Mouse (Mus musculus) granulocyte monocyte progenitor cell, adult 5-6 weeks (primary cell): Measurements from ENCODE around the gene Arhgap9. TPM values are rescaled to one million over a fixed set of nuclear protein-coding genes. Genes with fewer than 3 reads are reported as not detected.
"Not testable (repeated sequence)": the region's sequence is repeated elsewhere in the genome, so short reads cannot be mapped to it uniquely, and the experiment has no call there.

Source experiments
- ATAC-seq: replicated peaks from 2 replicates; pipeline ENCODE4 v1.8.0; 2016; ENCODE audit warnings: mild to moderate bottlenecking, moderate TSS enrichment, inconsistent platforms; ENCODE audit not compliant: poor library complexity, severe bottlenecking
- total RNA-seq, 2 experiments: library from RNA; stranded (forward) in 1 of 2; stranded (reverse) in 1 of 2; fragments of 200-712, 200-1000 nt in 1 of 2; fragments of >200 nt in 1 of 2; fragmentation: Nextera tagmentation in 1 of 2; gene quantifications; 2 replicates each; pipeline ENCODE4 v1.2.3; 2014 to 2017

Arhgap9 gene
- total RNA-seq, 2 experiments from 2014 or later, result 51.8 to 53.1 TPM

DNA sequence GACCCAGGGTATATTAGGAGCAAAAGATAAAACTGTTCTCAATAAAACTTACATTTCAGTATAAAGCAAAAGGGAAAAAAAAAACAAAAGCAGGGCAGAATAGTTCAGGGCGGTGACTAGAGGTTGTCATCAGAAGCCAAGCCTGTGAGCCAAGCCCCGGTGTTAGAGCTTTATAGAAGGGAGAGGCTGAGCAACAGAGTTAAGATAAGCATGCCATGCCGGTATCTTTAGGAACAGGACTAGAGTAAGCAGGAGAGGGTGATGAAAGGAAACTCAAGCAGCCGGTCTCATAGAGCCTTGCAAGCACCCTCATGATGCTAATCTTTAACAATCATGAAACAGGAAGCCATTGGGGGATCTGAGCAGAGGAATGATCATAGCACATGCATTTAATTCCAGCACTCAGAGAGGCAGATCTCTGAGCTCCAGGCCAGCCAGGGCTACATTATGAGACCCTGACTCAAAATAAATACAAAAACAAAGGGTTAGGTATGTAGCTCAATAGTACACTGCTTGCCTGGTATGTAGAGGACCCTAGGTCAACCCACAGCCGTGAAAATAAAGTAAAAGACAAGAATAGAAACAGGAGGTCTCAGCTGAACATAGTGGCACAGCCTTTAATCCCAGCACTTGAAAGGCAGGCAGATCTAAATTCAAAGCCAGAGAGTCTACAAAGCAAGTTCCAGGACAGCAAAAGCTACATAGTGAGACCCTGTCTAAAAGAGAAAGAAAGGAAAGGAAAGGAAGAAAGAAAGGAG, 29.7 kb upstream of the Arhgap9 start:
- ATAC-seq, result no peak

DNA sequence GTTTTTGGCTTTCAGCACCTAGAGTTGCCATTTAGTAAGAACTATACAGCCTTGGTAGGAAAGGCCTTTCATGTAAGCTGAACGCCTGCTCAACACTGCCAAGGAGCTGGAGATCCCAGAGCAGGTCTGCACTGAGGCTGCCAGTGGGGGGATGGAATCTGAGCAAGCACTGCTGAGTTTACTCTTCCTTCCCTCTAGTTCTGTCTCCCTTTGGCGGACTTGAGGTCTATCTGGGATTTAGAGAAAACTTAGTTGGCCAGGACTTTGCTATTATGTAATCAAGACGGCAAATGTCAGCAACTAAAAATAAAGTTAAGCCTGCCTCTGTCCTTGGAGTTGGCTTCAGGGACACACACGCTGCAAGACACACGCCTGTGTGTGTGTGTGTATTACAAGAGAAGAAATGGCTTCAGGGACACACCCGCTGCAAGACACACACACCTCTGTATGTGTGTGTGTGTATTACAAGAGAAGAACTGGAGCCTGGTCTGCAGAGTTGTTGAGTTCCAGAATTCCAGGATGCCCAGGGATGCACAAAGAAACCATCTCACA, 28.7 kb upstream of the Arhgap9 start:
- no peak for ATAC-seq

DNA sequence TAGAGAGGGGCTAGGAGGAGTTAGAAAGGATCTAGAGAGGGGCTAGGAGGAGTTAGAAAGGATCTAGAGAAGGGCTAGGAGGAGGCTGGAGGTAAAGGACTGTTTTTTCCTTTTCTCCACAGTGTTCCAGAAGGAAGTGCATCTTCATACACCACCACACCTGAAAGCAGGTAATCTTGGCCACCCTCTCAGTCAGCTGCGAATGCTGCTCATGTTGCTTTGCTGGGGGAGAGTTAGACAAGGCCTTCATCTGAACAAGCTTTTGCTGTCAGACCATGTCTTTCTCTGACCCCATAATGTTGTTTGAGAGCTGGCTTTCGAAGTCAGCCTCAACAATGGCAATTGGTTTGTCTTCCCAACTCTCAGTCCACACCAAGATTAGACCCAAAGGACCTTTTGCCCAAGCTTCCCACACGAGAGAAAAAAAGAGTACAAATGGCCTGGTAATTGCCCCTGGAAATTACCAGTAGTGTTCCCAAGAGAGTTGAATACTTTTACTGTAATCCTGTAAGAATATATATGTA, 28.1 kb upstream of the Arhgap9 start:
- ATAC-seq, result no peak

DNA sequence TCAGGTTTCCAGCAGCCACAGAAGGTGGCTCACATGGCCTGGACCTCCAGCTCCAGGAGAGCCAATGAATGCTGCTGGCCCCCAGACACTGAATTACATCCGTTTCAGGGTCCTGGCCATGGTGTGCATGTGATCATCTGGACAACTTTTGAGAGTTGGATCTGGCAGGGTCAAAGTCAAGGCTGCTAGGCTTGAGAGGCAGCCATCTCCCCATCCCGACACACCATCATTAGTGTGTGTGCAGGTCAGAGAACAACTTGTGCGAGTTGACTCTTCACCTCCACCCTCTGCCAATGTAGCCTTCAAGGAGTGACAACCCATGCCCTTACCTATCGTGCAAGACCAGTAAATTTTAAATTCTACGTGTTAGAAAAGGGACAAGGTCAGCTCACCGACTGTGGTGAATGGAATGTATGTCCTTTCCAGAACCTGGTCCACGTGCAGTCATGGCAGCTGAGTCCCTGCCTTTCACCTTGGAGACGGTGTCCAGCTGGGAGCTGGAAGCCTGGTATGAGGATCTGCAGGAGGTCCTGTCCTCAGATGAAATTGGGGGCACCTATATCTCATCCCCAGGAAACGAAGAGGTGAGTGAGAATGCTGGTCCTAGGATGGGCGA, 26.8 kb upstream of the Arhgap9 start:
- ATAC-seq, result no peak

DNA sequence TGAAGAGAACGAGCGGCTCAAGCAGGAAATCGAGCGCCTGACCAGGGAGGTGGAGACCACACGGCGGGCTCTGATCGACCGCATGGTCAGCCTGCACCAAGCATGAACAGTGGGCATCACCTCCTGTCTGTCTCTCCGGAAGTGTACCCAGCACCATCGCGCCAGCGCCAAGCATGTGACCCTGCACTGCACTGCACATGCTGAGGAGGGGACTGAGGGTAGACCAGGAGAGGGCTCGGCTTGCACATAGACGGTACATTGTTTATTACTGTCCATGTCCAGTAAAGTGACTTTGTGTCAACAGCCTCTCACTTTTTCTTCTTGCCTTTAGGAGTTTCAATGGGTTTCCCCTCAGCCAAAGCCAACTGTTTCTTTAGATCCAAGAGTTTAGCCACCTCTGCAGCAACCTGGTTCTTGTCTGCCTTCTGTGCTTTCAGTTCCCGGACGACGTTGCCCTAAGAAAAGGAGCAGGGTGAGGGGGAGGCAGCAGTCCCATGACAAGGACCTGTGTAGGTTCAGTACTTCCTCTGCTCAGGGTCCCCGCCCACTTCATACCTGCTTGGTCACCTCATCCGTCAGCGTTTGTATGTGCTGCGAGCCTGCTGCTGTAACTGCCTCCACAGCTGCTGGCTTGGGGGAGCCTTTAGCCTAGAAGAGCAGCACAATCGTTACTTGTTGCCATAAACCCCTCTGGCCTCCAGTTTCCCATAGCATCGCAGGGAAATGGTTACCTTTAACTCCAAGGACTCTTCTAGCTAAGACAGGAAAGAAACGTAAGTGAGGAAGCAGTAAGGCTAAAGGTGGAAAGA, 25.6 kb upstream of the Arhgap9 start:
- ATAC-seq, result no peak

DNA sequence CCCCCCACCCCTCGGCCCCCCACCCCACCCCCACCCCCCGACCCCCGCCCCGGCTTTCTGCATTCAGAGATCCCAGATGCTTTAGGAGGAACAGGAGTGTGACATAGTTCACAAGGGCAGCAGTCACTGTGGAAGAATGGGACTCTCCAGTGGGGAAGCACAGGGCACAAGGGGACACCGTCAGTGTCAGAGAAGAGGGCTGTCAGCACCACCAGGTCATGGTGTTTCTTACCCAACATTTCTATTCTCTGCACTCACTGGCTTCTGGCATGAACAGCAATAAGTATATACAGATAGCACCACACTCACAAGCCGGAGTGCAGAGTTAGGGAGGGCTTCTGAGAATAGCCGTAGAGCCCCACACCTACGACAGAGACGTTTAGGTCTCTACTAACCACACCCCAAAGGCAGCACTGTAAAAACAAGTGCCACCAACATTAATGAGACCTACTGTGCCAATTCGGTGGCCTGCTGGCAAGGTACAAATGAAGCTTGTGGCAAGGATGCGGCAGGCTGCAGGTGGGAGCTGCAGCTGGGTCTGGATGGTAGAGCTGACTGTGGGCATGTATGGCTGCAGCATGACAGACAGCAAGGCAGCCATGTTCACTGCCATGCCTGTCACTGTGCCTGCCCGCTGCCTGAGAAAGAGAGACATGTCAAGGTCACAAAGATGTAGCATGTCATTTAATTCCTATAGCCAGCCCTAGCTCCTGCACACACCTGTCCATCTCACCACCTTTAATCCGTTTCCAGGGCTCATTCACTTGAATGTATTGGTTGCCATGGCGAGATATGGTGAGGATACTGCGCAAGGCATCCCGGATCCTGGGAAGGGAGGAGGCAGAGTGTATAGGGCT, 24.5 kb upstream of the Arhgap9 start:
- no peak for ATAC-seq

DNA sequence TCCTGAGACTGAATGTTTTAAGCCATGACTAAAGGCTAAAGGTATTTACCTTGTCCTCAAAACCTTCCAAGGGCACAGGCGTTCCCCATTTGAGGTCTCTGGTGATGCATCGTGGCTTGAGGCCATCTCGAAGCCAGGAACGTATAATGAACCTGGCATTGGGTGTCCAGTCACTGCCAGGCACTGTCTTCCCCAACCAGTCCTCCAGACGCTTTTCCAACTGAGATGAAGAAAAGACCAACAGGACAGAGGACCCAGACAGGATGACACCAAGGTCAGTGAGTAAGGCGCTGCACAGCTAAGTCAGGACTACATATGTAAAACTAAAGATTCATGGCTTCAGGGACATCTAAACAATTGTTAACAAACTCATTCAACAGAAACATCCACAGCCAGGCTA, 21.4 kb upstream of the Arhgap9 start:
- ATAC-seq, result no peak

DNA sequence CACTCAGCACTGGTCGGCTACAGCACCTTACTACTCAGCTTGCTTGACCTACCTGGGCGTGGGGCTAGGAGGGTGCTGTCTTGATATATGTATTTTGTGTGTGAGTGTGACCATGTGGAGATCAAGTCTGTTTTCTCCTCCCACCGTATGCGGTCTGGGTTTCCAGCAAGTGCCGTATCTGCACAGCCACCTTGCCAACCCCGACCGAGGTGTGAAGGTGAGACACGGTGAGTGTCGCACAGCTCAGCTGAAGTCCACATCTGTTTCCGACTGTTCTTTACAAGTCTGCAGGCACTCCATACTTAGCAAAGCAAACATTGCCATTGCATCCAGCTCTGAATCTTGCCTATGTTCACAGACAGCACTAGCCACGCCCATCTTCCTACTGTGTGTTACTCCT, 18.6 kb upstream of the Arhgap9 start:
- no peak for ATAC-seq

DNA sequence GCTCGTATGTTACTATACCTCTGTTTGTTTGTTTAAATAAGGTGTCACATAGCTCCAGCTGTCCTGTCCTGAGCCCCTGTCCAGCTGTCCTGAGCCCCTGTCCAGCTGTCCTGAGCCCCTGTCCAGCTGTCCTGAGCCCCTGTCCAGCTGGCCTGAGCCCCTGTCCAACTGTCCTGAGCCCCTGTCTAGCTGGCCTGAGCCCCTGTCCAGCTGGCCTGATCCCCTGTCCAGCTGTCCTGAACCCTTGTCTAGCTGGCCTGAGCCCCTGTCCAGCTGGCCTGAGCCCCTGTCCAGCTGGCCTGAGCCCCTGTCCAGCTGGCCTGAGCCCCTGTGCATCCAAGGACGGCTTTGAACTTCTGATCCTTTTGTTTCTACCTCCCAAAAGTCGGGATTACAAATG, 12.6 kb upstream of the Arhgap9 start:
- not testable (repeated sequence) for ATAC-seq

DNA sequence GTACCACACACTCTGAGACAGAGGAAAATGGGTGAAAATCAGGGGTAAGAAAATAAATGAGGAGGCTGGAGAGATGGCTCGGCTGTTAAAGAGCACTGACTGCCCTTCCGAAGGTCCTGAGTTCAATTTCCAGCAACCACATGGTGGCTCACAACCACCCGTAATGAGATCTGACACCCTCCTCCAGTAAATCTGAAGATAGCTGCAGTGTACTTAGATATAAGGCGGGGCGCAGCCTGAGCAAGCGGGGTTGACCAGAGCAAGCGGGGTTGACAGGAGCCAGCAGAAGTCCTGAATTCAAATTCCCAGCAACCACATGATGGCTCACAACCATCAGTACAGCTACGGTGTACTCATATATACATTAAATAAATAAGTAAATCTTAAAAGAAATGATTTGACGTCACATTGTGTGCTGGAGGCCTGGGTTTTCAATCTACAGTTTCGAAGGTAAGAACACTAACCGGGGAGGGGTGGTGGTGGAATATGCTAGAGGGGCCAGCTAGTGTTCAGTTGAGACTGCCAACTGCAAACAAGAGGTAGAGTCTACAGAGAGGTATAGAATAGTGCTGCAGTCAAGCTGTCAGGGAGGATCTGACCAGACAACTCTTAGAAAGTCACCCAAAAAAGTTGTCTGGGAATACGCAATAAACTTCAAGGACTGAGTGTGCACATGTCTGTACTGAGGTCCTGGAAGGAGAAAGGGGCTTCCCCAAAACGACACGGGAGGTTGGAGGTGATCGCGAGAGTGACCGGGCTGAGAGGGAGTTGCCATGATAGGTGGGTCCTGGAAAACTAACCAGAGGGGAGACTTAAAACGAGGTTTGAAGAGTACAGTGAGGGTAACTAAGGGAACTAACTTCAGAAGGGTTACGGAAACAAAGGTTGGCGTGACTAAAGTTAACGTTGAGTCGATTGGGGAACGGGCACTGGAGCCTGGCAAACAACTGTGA, 11.0 kb upstream of the Arhgap9 start:
- ATAC-seq, result peak; percentile 67

DNA sequence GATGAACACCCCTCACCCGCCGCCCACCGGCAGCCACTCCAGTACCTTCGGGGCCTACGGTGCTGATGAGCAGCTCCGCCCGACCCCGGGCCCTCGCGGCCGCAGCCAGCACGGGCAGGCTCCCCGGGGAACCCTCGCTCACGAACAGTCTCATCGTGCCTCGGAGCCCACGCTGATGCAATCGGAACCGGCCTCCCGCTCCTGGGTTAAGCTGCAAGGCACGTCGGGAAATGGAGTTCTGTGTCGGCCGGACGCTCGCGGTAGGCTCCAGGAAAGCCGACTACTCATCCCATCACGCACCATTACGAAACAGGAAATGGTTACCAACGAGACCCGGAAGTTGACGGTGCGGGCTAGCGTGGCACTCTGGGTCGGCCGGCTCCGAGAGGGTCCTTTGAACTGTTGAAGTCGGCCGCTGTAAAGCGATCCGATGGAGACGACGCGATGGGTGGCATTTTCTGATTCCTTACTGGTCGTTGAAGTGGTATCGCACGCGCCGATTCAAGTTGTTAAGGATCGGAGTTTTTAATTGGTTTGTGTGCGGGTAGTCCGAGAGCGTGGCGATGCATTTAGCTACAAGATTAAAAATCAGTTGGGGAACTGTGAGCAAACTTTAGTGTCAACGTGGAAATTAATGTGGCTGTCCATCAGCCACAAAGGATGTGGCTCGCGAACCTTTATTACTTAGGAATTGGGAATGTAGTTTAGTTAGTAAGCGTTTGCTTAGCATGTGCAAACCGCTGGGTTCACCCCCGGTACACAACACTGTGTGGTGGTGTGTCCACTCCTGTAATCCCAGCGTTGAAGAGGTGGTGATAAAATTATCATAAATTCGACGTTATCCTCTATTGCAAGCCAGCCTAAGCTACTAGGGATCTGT, 10.0 kb upstream of the Arhgap9 start, which contains the start of gene Mars:
TSS of gene Mars (minus strand) at position 311 of the 880 bp plus-strand sequence.
- ATAC-seq, result peak; percentile 78

DNA sequence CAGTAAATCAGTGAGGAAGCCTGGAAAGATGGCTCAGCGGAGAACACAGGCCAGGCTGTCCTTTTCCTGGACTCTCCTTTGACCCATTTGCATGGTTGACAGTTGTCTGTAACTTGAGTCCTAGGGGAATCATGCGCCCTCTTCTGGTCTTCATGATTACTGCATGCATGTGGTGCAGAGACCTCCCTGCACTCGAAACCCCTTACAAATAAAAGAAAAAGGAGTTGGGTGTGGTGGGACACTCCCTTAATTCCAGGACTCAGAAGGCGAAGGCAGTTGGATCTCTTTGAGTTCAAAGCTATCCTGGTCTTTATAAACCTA, 9.4 kb upstream of the Arhgap9 start:
- ATAC-seq, result peak; percentile 60

DNA sequence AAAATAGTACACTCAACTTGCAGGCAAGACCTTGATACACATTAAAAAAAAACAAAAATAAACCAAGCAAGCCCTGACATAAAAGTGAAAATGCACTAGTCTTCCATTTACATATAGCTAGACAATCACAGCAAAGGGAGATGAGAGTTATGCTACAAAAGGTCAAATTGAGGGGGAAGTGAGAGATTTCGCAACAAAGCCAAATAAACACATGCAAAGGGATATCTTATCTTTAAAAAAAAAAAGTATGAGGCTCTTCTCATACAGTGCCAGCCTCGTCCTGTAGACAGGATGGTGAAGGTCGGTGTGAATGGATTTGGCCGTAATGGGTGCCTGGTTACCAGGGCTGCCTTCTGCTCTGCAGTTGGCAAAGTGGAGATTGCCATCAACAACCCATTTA, 8.9 kb upstream of the Arhgap9 start:
- ATAC-seq, result peak; percentile 28

DNA sequence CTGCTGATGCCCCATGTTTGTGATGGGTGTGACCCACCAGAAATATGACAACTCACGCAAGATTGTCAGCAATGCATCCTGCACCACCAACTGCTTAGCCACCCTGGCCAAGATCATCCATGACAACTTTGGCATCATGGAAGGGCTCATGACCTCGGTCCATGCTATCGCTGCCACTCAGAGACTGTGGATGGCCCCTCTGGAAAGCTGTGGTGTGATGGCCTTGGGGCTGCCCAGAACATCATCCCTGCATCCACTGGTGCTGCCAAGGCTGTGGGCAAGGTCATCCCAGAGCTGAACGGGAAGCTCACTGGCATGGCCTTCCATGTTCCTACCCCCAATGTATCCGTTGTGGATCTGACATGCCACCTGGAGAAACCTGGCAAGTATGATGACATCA, 8.2 kb upstream of the Arhgap9 start:
- not testable (repeated sequence) for ATAC-seq

DNA sequence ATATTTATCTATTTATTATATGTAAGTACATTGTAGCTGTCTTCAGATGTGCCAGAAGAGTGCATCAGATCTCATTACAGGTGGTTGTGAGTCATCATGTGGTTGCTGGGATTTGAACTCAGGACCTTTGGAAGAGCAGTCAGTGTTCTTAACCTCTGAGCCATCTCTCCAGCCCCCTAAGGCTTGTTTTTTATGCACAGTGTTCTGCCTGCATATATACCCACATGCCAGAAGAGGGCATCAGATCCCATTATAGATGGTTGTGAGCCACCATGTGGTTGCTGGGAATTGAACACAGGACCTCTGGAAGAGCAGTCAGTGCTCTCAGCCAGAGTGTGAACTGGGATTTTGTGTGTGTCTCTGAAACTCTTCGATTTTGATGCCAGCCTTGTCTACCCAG, 6.8 kb upstream of the Arhgap9 start:
- ATAC-seq, result not testable (repeated sequence)

DNA sequence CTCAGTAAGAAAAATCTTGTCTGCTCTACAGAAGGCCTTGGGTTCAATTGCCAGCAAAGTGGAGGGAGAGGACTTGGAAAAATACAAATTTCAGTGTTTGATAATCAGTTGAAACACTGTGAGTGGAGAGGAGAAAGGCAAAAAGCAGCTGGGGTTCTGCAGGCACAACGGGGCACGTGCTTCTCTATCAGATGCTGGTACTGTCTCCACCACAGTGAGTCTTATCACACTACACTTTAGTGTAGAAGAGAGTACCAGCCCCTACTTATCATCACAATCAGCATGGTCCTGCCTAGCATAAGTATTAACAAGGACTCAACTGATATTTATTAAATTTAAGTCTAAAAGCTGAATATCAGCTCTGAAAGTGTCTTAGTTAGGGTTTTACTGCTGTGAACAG, 4.5 kb upstream of the Arhgap9 start:
- no peak for ATAC-seq

DNA sequence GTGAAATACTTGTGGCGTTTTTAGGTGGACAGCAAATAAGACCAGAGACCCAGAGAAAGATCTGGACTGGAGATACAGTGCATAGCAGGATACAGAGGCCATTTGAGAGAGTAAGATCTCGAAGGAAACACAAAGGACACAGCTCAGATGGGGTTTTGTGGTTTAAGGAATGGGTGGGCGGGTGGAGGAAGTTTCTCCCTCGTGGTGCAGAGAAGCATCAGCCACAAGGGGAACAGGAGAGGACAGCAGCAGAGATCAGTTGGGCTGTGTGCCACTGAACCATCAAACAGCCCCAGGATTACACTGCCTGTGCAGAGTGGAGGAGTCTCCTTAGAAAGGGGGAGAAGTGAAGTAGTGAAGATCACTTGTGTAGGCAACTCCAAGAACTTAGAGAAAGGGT, 3.8 kb upstream of the Arhgap9 start:
- peak; percentile 72 for ATAC-seq

DNA sequence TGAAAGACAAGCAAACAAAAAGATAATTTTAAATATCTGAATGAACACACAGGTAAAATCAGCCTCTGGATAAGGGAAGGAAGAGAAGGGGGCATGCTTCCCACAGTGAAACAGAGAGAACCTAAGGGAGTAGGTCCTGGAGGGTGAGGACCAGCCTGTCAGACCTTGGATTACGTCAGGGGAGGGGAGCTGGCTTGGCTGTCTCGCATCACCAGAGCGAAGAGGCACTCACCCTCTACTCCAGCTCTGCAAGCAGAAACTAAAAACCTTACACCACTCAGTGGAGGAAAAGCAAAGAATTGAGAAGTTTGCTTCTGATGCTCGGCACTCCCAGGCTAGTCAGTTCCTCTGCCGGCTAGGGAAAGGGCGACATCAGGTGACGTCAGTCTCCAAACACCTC, 1.8 kb upstream of the Arhgap9 start:
- ATAC-seq, result no peak
